12 mouse cellular contexts compared by ENCODE assay signal in genomic region chr1:98129561-98130347, GRCm38 (mm10). TPM values are rescaled to one million over a fixed set of nuclear protein-coding genes. Genes with fewer than 3 reads are reported as not detected.
DNase-seq lines count a peak whose midpoint lies in the region; ATAC-seq lines count a peak whose summit lies in the region.
"Had no signal": no experiment of that assay in that cellular context is flagged by ENCODE, and none has a peak within 500 bp of the region (broad histone marks: within the 10 kb centered on the region; RNA-seq: fewer than 3 reads in every experiment).

No protein-coding gene starts in this region.

- no peak overlapping the region for H3K4me3 ChIP-seq in liver, embryonic 16.5 days (ENCODE audit: low read depth, low read length)
- no peak overlapping the region for H3K4me3 ChIP-seq in liver, embryonic 11.5 days (ENCODE audit: low read depth, low read length)
- no peak overlapping the region for H3K4me3 ChIP-seq in forebrain, embryonic 10.5 days

- no peaks in the 10 kb centered on the region for H3K36me3 ChIP-seq in liver, embryonic 16.5 days (ENCODE audit: control insufficient read depth, insufficient read depth)
- no peaks in the 10 kb centered on the region for H3K36me3 ChIP-seq in liver, embryonic 11.5 days (ENCODE audit: control insufficient read depth, insufficient read depth, low read length)
- no peaks in the 10 kb centered on the region for H3K36me3 ChIP-seq in forebrain, embryonic 10.5 days (replicated peaks)

- peak; percentile 65 for ATAC-seq in liver, embryonic 16.5 days (ENCODE audit: low read depth)
- ATAC-seq in liver, embryonic 11.5 days (replicated peaks; ENCODE audit: low FRiP score), result no peak
- ATAC-seq in common myeloid progenitor, adult 5-6 weeks (replicated peaks; ENCODE audit: low read depth, poor library complexity, severe bottlenecking), result peak; percentile 94

- H3K9ac ChIP-seq in liver, embryonic 16.5 days (ENCODE audit: low read depth, low read length), result no peak overlapping the region
- no peak overlapping the region for H3K9ac ChIP-seq in liver, embryonic 11.5 days (ENCODE audit: low read depth, low read length)

- WGBS in liver, embryonic 16.5 days (ENCODE audit: insufficient replicate concordance), result 23% methylated on average over 3 of the region's 3 CpGs
- 54% methylated on average over 3 of the region's 3 CpGs for WGBS in liver, embryonic 11.5 days
- 87% methylated on average over 3 of the region's 3 CpGs for WGBS in forebrain, embryonic 10.5 days

- no peak for DNase-seq in liver, embryonic 11.5 days (ENCODE audit: low spot score)
- DNase-seq in kidney, postnatal 36 days, result peak; percentile 35 to 65
- peak; percentile 5 for DNase-seq in thymus, postnatal 14 days
- DNase-seq in retina, postnatal 1 day, result no peak
- DNase-seq in forebrain, embryonic 10.5 days (ENCODE audit: extremely low spot score, low spot score), result no peak
- DNase-seq: adrenal gland, postnatal 36 days; cerebellum, postnatal 36 days; heart, postnatal 36 days; lung, postnatal 36 days; right cerebral cortex, postnatal 14 days had no signal

- H3K27me3 ChIP-seq in liver, embryonic 16.5 days (ENCODE audit: control insufficient read depth, insufficient read depth, low read depth, low read length), result no peaks in the 10 kb centered on the region
- no peaks in the 10 kb centered on the region for H3K27me3 ChIP-seq in liver, embryonic 11.5 days (replicated peaks; ENCODE audit: control insufficient read depth, insufficient read depth, low read length)
- no peaks in the 10 kb centered on the region for H3K27me3 ChIP-seq in forebrain, embryonic 10.5 days (ENCODE audit: poor library complexity, severe bottlenecking)

- no peak overlapping the region for H3K27ac ChIP-seq in liver, embryonic 16.5 days (ENCODE audit: low read length)
- no peak overlapping the region for H3K27ac ChIP-seq in liver, embryonic 11.5 days (ENCODE audit: low read depth, low read length)
- no peak overlapping the region for H3K27ac ChIP-seq in forebrain, embryonic 10.5 days

- no peaks in the 10 kb centered on the region for H3K4me1 ChIP-seq in liver, embryonic 16.5 days (ENCODE audit: control insufficient read depth, low read depth, low read length)
- H3K4me1 ChIP-seq in liver, embryonic 11.5 days (replicated peaks; ENCODE audit: control insufficient read depth, insufficient read depth, low read length), result no peaks in the 10 kb centered on the region
- H3K4me1 ChIP-seq in forebrain, embryonic 10.5 days, result peaks cover 4% of the 10 kb centered on the region

- no peaks in the 10 kb centered on the region for H3K9me3 ChIP-seq in liver, embryonic 16.5 days (replicated peaks; ENCODE audit: control insufficient read depth, low read length)
- no peaks in the 10 kb centered on the region for H3K9me3 ChIP-seq in liver, embryonic 11.5 days (ENCODE audit: control insufficient read depth, low read length)
- no peaks in the 10 kb centered on the region for H3K9me3 ChIP-seq in forebrain, embryonic 10.5 days

- no peak overlapping the region for H3K4me2 ChIP-seq in liver, embryonic 16.5 days (ENCODE audit: low read depth, low read length)
- H3K4me2 ChIP-seq in liver, embryonic 11.5 days, result no peak overlapping the region

RNA-seq across cellular contexts. Expression of gene Pam, which starts 34.3 kb away (rescaled TPM):
- polyA plus RNA-seq in liver, embryonic 16.5 days (2015; fragmentation: Nextera tagmentation; extraction: Ambion mirVana), result 8.3 and 8.9 TPM in 2 replicates
- polyA plus RNA-seq in liver, embryonic 11.5 days (2014; fragmentation: Nextera tagmentation; extraction: Ambion mirVana), result 11.8 and 16.1 TPM in 2 replicates
- total RNA-seq in common myeloid progenitor, adult 5-6 weeks (2017), result 22.4 and 44.3 TPM in 2 replicates
- 13.1 and 13.8 TPM in 2 replicates for polyA plus RNA-seq in forebrain, embryonic 10.5 days (2016; fragmentation: Nextera tagmentation; extraction: Ambion mirVana)

Comparison
In these comparisons a context has a peak if more than half of its experiments do, and no peak if none do; other contexts are left out.
1. DNase-seq: peak in kidney, postnatal 36 days (2 of 2) and thymus, postnatal 14 days (single experiment); none in liver, embryonic 11.5 days (single experiment), retina, postnatal 1 day (single experiment) and forebrain, embryonic 10.5 days (single experiment).